Comparison of ENCODE assay signal across 12 mouse cellular contexts in the genomic region with DNA sequence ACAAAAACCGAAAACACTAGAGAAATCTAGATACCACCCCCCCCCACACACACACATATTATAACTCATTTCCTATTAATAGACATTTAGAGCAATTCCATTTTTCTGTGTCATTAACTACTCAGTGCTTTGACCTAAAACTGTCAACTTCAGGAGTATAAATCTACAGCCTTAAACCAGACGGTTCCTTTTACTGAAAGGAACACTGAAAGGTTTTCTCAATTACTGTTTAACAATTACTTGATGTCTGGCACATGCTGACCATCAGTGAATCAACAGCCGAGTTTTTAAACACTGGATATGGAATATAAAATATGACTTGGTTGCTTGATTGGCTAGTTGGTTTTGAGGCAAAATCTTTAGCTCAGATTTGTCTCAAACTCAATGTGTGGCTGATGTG.
"Had no signal": no experiment of that assay in that cellular context is flagged by ENCODE, and none has a peak within 500 bp of the region (broad histone marks: within the 10 kb centered on the region; RNA-seq: fewer than 3 reads in every experiment).

No protein-coding gene starts in this region.

- H3K9me3 ChIP-seq: liver, embryonic 15.5 days; neural tube, embryonic 15.5 days; stomach, embryonic 15.5 days had no signal

- DNase-seq: left cerebral cortex, postnatal 4 days; lung, embryonic 14.5 days; lung, postnatal 14 days; thymus, postnatal 36 days had no signal

- H3K27me3 ChIP-seq: liver, embryonic 15.5 days; megakaryocyte, embryonic 14.5 days; midbrain, embryonic 12.5 days; neural tube, embryonic 15.5 days; stomach, embryonic 15.5 days had no signal

- H3K9ac ChIP-seq: liver, embryonic 15.5 days; lung, embryonic 14.5 days; midbrain, embryonic 12.5 days; neural tube, embryonic 15.5 days; stomach, embryonic 15.5 days had no signal

- H3K36me3 ChIP-seq: liver, embryonic 15.5 days; midbrain, embryonic 12.5 days; neural tube, embryonic 15.5 days; stomach, embryonic 15.5 days had no signal

- ATAC-seq: intestine, embryonic 16.5 days had no signal

- H3K27ac ChIP-seq: liver, embryonic 15.5 days; macrophage; midbrain, embryonic 12.5 days; neural tube, embryonic 15.5 days; stomach, embryonic 15.5 days had no signal

- H3K4me2 ChIP-seq: liver, embryonic 11.5 days; liver, embryonic 15.5 days; lung, embryonic 14.5 days; midbrain, embryonic 12.5 days; neural tube, embryonic 15.5 days; stomach, embryonic 15.5 days had no signal

- H3K4me1 ChIP-seq: liver, embryonic 15.5 days; midbrain, embryonic 12.5 days; neural tube, embryonic 15.5 days had no signal

- H3K4me3 ChIP-seq: liver, embryonic 15.5 days; megakaryocyte, embryonic 14.5 days; midbrain, embryonic 12.5 days; neural tube, embryonic 15.5 days; stomach, embryonic 15.5 days had no signal
